8 mouse cellular contexts compared by ENCODE assay signal in genomic region chr17:3314625-3315020, GRCm38 (mm10). TPM values are rescaled to one million over a fixed set of nuclear protein-coding genes. Genes with fewer than 3 reads are reported as not detected.
A peak's percentile ranks its signal among the peaks of the same experiment; 100 is the strongest.
DNase-seq lines count a peak whose midpoint lies in the region; ATAC-seq and TF ChIP-seq lines count a peak whose summit lies in the region.

No protein-coding gene starts in this region.

- peak overlapping the region; percentile 57; the same call in 1 of the 2 replicates for H3K27ac ChIP-seq in heart, embryonic 16.5 days (ENCODE audit: low read length)

- H3K4me3 ChIP-seq in G1E (ENCODE audit: low read depth, low read length) = peak overlapping the region; percentile 68; the same call in 1 of the 2 replicates
- H3K4me3 ChIP-seq in heart, embryonic 16.5 days (ENCODE audit: low read length) = peak overlapping the region; percentile 56

- H3K9me3 ChIP-seq in G1E (replicated peaks) = peaks cover 2% of the 10 kb centered on the region; the same call in 1 of the 2 replicates
- H3K9me3 ChIP-seq in heart, embryonic 16.5 days (replicated peaks; ENCODE audit: control insufficient read depth, low read length) = no peaks in the 10 kb centered on the region

- peak; percentile 20 for DNase-seq in cerebellum, adult 9-11 months
- no peak for DNase-seq in cerebellum, adult 11 months
- no peak for DNase-seq in G1E (ENCODE audit: low spot score)
- DNase-seq in lung, postnatal 10 days = peak; percentile 32
- DNase-seq in embryo, embryonic 9.5 days (ENCODE audit: extremely low spot score) = no peak

- no peaks in the 10 kb centered on the region for H3K36me3 ChIP-seq in G1E (replicated peaks)
- no peaks in the 10 kb centered on the region for H3K36me3 ChIP-seq in heart, embryonic 16.5 days (ENCODE audit: control insufficient read depth, insufficient read depth)

- TF ChIP-seq CTCF in G1E (IDR thresholded peaks at IDR 0.05; ENCODE audit: low read depth, low read length) = no peak

- H3K4me1 ChIP-seq in G1E (ENCODE audit: insufficient read depth, low read depth, low read length) = no peaks in the 10 kb centered on the region; the same call in 1 of the 2 replicates
- peaks cover 4% of the 10 kb centered on the region for H3K4me1 ChIP-seq in heart, embryonic 16.5 days (ENCODE audit: control insufficient read depth, insufficient read depth, low read length)

- peak overlapping the region; percentile 72 for H3K9ac ChIP-seq in heart, embryonic 16.5 days (ENCODE audit: low read length)

- peak overlapping the region; percentile 81 for H3K4me2 ChIP-seq in heart, embryonic 16.5 days (ENCODE audit: low read depth, low read length)

- 30% methylated on average over 3 of the region's 3 CpGs for WGBS in heart, embryonic 16.5 days

- peaks cover 6% of the 10 kb centered on the region for H3K27me3 ChIP-seq in G1E (ENCODE audit: insufficient read depth, low read length)
- H3K27me3 ChIP-seq in heart, embryonic 16.5 days (ENCODE audit: control insufficient read depth, insufficient read depth, low read length) = no peaks in the 10 kb centered on the region

- ATAC-seq in G1E (ENCODE audit: extremely low read depth, insufficient number of reproducible peaks, low FRiP score, poor library complexity, severe bottlenecking) = no peak
- ATAC-seq in heart, embryonic 16.5 days (replicated peaks; ENCODE audit: extremely low read depth, insufficient read depth, low FRiP score) = no peak
- ATAC-seq in erythroblast, adult 5-6 weeks (replicated peaks; ENCODE audit: low FRiP score, poor library complexity, severe bottlenecking) = no peak
- no peak for ATAC-seq in erythroid progenitor cell, adult 5-6 weeks (replicated peaks; ENCODE audit: low FRiP score, poor library complexity, severe bottlenecking)

RNA-seq across cellular contexts. Expression of gene Tiam2, which starts 11.8 kb away (rescaled TPM):
- total RNA-seq in G1E (2014; fragmentation: Nextera tagmentation) (not detected in 2 replicates), G1E (2017) (0.29 and 0.49 TPM in 2 replicates)
- polyA plus RNA-seq in G1E (2012) = not detected in 2 replicates
- polyA plus RNA-seq in heart, embryonic 16.5 days (2015; fragmentation: Nextera tagmentation; extraction: Ambion mirVana) = 3.5 and 3.9 TPM in 2 replicates
- total RNA-seq in erythroblast, adult 5-6 weeks (2015; ENCODE audit: low replicate concordance) = 2.9 and 3.5 TPM in 2 replicates
- 1.1 and 4.4 TPM in 2 replicates for total RNA-seq in erythroblast, adult 5-6 weeks (2017; ENCODE audit: low replicate concordance)
- 3.2 and 3.8 TPM in 2 replicates for total RNA-seq in erythroid progenitor cell, adult 5-6 weeks (2015; ENCODE audit: low replicate concordance)
- total RNA-seq in erythroid progenitor cell, adult 5-6 weeks (2017; ENCODE audit: low replicate concordance) = 0.08 and 0.90 TPM in 2 replicates

Comparison
In these comparisons a context has a peak if more than half of its experiments do, and no peak if none do; other contexts are left out.
1. DNase-seq: peak in cerebellum, adult 9-11 months (single experiment) and lung, postnatal 10 days (single experiment); none in cerebellum, adult 11 months (single experiment), G1E (single experiment) and embryo, embryonic 9.5 days (single experiment).